Mouse (Mus musculus): ENCODE data around the gene 1700021F07Rik.

DNA sequence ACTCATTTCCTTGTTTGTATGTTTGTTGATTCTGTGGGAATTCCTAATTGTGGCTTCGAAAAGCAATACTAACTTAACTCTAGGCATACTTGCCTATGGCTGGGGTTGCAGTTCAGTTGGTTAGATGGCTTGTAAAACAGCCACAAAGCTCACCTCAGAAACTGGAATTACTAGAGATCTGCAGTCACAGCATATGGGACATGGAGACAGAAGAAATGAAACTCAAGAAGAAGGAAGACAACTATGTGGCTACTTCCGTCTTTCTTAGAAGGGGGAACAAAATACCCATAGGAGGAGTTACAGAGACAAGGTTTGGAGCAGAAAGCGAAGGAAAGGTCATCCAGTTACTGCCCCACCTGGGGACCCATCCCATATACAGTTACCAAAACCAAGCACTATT lies 6.1 kb downstream of the 1700021F07Rik start:
- TF ChIP-seq CTCF (IDR thresholded peaks at IDR 0.05; ENCODE audit: low read depth) (no peak), EP300 (optimal IDR thresholded peaks at IDR 0.05) (no peak)
